Mouse (Mus musculus) kidney, embryonic 14.5 days (tissue): Measurements from ENCODE around the gene Clock. TPM values are rescaled to one million over a fixed set of nuclear protein-coding genes. Genes with fewer than 3 reads are reported as not detected.

Experiments
- ATAC-seq: fragments of 200-750 bp; cut with Nextera tagmentation; 2 replicates; pipeline ENCODE4 v1.8.0; 2017; ENCODE audit warnings: moderate number of reproducible peaks, mild to moderate bottlenecking, moderate TSS enrichment, moderate library complexity; ENCODE audit not compliant: low FRiP score, low TSS enrichment
- H3K27ac ChIP-seq: fragments of 300-500 bp; sonication (generic); 2 replicates; pipeline ENCODE4 v1.5.1; 2014; ENCODE audit warnings: low read depth, mild to moderate bottlenecking, low read length, moderate library complexity, mixed read lengths
- H3K27me3 ChIP-seq: fragments of 300-500 bp; sonication (generic); 2 replicates; pipeline ENCODE4 v1.6.1; 2014; ENCODE audit warnings: mild to moderate bottlenecking, low read length; ENCODE audit not compliant: control insufficient read depth, insufficient read depth
- H3K36me3 ChIP-seq: fragments of 300-500 bp; sonication (generic); 2 replicates; pipeline ENCODE4 v1.6.1; 2014; ENCODE audit warnings: low read length, mixed read lengths; ENCODE audit not compliant: control insufficient read depth, insufficient read depth
- H3K4me1 ChIP-seq: fragments of 300-500 bp; sonication (generic); 2 replicates; pipeline ENCODE4 v1.6.1; 2014; ENCODE audit warnings: low read length, mixed read lengths; ENCODE audit not compliant: control insufficient read depth, insufficient read depth
- H3K4me2 ChIP-seq: fragments of 300-500 bp; sonication (generic); replicated peaks from 2 replicates; pipeline ENCODE4 v1.6.1; 2014; ENCODE audit warnings: low read depth, mild to moderate bottlenecking, low read length
- H3K4me3 ChIP-seq: fragments of 300-500 bp; sonication (generic); 2 replicates; pipeline ENCODE4 v1.5.1; 2014; ENCODE audit warnings: mild to moderate bottlenecking, low read length
- H3K9ac ChIP-seq: fragments of 300-500 bp; sonication (generic); 2 replicates; pipeline ENCODE4 v1.6.1; 2014; ENCODE audit warnings: low read depth, mild to moderate bottlenecking, low read length, moderate library complexity
- H3K9me3 ChIP-seq: fragments of 300-500 bp; sonication (generic); 2 replicates; pipeline ENCODE4 v1.6.1; 2016; ENCODE audit warnings: low read length; ENCODE audit not compliant: control insufficient read depth
- WGBS: fragments of 180-500 bp; shearing (Covaris S2); extraction: QIAGEN DNeasy Blood & Tissue Kit; methylation state at CpG from one replicate; pipeline ENCODE4 v1.1.7; 2014; 5-methylcytosine and 5-hydroxymethylcytosine counted together
- polyA plus RNA-seq: library from polyadenylated mRNA; unstranded; fragments of >200 nt; fragmentation: Nextera tagmentation; extraction: Ambion mirVana; gene quantifications from 2 replicates; pipeline ENCODE4 v1.2.1, GENCODE M21; 2014

Gene Clock
- polyA plus RNA-seq, 1 experiment from 2014 or later = 15.5 TPM

GRCm38 (mm10) chr5:76288256-76288655, 16.3 kb downstream of the Clock start:
- ATAC-seq = no peak

GRCm38 (mm10) chr5:76287062-76287461, 17.5 kb downstream of the Clock start:
- 78% methylated on average over 5 of the region's 5 CpGs for WGBS

More at GRCm38 (mm10) chr5:76288256-76288655, 16.3 kb downstream of the Clock start:
- Histone ChIP-seq H3K4me3 (no peak overlapping the region), H3K27me3 (no peaks in the 10 kb centered on the region), H3K36me3 (no peaks in the 10 kb centered on the region), H3K4me1 (no peaks in the 10 kb centered on the region), H3K9me3 (no peaks in the 10 kb centered on the region), H3K4me2 (no peak overlapping the region), H3K9ac (no peak overlapping the region), H3K27ac (no peak overlapping the region)
- 95% methylated on average over 3 of the region's 3 CpGs for WGBS

GRCm38 (mm10) chr5:76285699-76286098, 18.9 kb downstream of the Clock start:
- no peaks in the 10 kb centered on the region for H3K36me3 ChIP-seq
- no peak overlapping the region for H3K4me2 ChIP-seq
- no peak overlapping the region for H3K27ac ChIP-seq
- 61% methylated on average over 4 of the region's 4 CpGs for WGBS
- ATAC-seq = no peak
- no peaks in the 10 kb centered on the region for H3K9me3 ChIP-seq
- H3K9ac ChIP-seq = no peak overlapping the region
- H3K27me3 ChIP-seq = no peaks in the 10 kb centered on the region
- H3K4me3 ChIP-seq = no peak overlapping the region
- no peaks in the 10 kb centered on the region for H3K4me1 ChIP-seq

More at GRCm38 (mm10) chr5:76287062-76287461, 17.5 kb downstream of the Clock start:
- Histone ChIP-seq H3K9me3 (no peaks in the 10 kb centered on the region), H3K9ac (no peak overlapping the region), H3K36me3 (no peaks in the 10 kb centered on the region), H3K4me1 (no peaks in the 10 kb centered on the region), H3K27ac (no peak overlapping the region), H3K27me3 (no peaks in the 10 kb centered on the region), H3K4me3 (no peak overlapping the region), H3K4me2 (no peak overlapping the region)
- ATAC-seq = no peak

- WGBS = 84% methylated on average over 1 of the region's 1 CpGs
- no peaks in the 10 kb centered on the region for H3K36me3 ChIP-seq
- H3K4me2 ChIP-seq = no peak overlapping the region
- no peak overlapping the region for H3K4me3 ChIP-seq
- no peak overlapping the region for H3K27ac ChIP-seq
- no peaks in the 10 kb centered on the region for H3K27me3 ChIP-seq
- H3K4me1 ChIP-seq = no peaks in the 10 kb centered on the region
- no peaks in the 10 kb centered on the region for H3K9me3 ChIP-seq
- ATAC-seq = no peak
- H3K9ac ChIP-seq = no peak overlapping the region
Observed at GRCm38 (mm10) chr5:76283890-76284289, 20.7 kb downstream of the Clock start.

GRCm38 (mm10) chr5:76274977-76275376, 29.6 kb downstream of the Clock start:
- Histone ChIP-seq H3K36me3 (no peaks in the 10 kb centered on the region; the same call in 1 of the 2 replicates), H3K27ac (no peak overlapping the region), H3K9me3 (no peaks in the 10 kb centered on the region), H3K27me3 (no peaks in the 10 kb centered on the region), H3K9ac (no peak overlapping the region), H3K4me1 (no peaks in the 10 kb centered on the region), H3K4me2 (no peak overlapping the region), H3K4me3 (no peak overlapping the region)
- WGBS = 84% methylated on average over 4 of the region's 4 CpGs
- no peak for ATAC-seq

- Histone ChIP-seq H3K4me3 (no peak overlapping the region), H3K4me1 (no peaks in the 10 kb centered on the region), H3K9me3 (no peaks in the 10 kb centered on the region), H3K36me3 (peaks cover 10% of the 10 kb centered on the region; the same call in 1 of the 2 replicates), H3K27me3 (no peaks in the 10 kb centered on the region), H3K27ac (no peak overlapping the region), H3K4me2 (no peak overlapping the region), H3K9ac (no peak overlapping the region)
- WGBS = 92% methylated on average over 3 of the region's 3 CpGs
- no peak for ATAC-seq
Observed at GRCm38 (mm10) chr5:76250948-76251347, 53.6 kb downstream of the Clock start.

GRCm38 (mm10) chr5:76246539-76246938, 58.1 kb downstream of the Clock start:
- Histone ChIP-seq H3K27me3 (no peaks in the 10 kb centered on the region), H3K4me1 (no peaks in the 10 kb centered on the region), H3K27ac (no peak overlapping the region), H3K36me3 (peaks cover 25% of the 10 kb centered on the region; the same call in 1 of the 2 replicates), H3K4me2 (no peak overlapping the region), H3K4me3 (no peak overlapping the region), H3K9ac (no peak overlapping the region), H3K9me3 (no peaks in the 10 kb centered on the region)
- ATAC-seq = no peak

- no peak for ATAC-seq
- WGBS = 94% methylated on average over 3 of the region's 3 CpGs
Observed at GRCm38 (mm10) chr5:76245419-76245818, 59.2 kb downstream of the Clock start.

GRCm38 (mm10) chr5:76244430-76244829, 60.2 kb downstream of the Clock start:
- no peak for ATAC-seq
- Histone ChIP-seq H3K4me2 (no peak overlapping the region), H3K4me3 (no peak overlapping the region), H3K36me3 (peaks cover 25% of the 10 kb centered on the region; the same call in 1 of the 2 replicates), H3K4me1 (no peaks in the 10 kb centered on the region), H3K9ac (no peak overlapping the region), H3K9me3 (no peaks in the 10 kb centered on the region), H3K27me3 (no peaks in the 10 kb centered on the region), H3K27ac (no peak overlapping the region)
- 92% methylated on average over 10 of the region's 10 CpGs for WGBS

More at GRCm38 (mm10) chr5:76245419-76245818, 59.2 kb downstream of the Clock start:
- no peaks in the 10 kb centered on the region for H3K27me3 ChIP-seq
- H3K4me3 ChIP-seq = no peak overlapping the region
- no peaks in the 10 kb centered on the region for H3K4me1 ChIP-seq
- H3K36me3 ChIP-seq = peaks cover 25% of the 10 kb centered on the region; the same call in 1 of the 2 replicates
- H3K27ac ChIP-seq = no peak overlapping the region
- no peak overlapping the region for H3K9ac ChIP-seq
- H3K9me3 ChIP-seq = no peaks in the 10 kb centered on the region
- H3K4me2 ChIP-seq = no peak overlapping the region
